Mouse (Mus musculus): ENCODE data around the gene Rbm5. TPM values are rescaled to one million over a fixed set of nuclear protein-coding genes. Genes with fewer than 3 reads are reported as not detected.

The Rbm5 gene
- 100 to 1,000 TPM; 122 to 155 TPM for total RNA-seq (2021)

GRCm38 (mm10) chr9:107770374-107771290 lies at the start of gene Rbm5:
Gene Rbm5, minus strand, starts transcription at chr9:107770996.
- intact Hi-C loops (cut with DNase I): no loop called here
- DNase-seq (ENCODE audit: low spot score in 2 of 2): peak; percentile 94 to 98

- DNase-seq (ENCODE audit: low spot score in 2 of 2): no peak
- intact Hi-C loops (cut with DNase I): no loop called here
These were observed 41.3 kb upstream of the Rbm5 start for GRCm38 (mm10) chr9:107812132-107812531.

GRCm38 (mm10) chr9:107810985-107811384 lies 40.2 kb upstream of the Rbm5 start:
- intact Hi-C loops (cut with DNase I): no loop called here
- DNase-seq (ENCODE audit: low spot score in 2 of 2): no peak

GRCm38 (mm10) chr9:107791714-107792113 lies 20.9 kb upstream of the Rbm5 start:
- DNase-seq (ENCODE audit: low spot score in 2 of 2): no peak
- intact Hi-C loops (cut with DNase I): no loop called here

- intact Hi-C loops (cut with DNase I): no loop called here
These were observed 11.9 kb upstream of the Rbm5 start for GRCm38 (mm10) chr9:107782536-107783203.

GRCm38 (mm10) chr9:107776809-107777208 lies 6.0 kb upstream of the Rbm5 start:
- no peak for DNase-seq (ENCODE audit: low spot score in 2 of 2)
- intact Hi-C loops (cut with DNase I): no loop called here

More at GRCm38 (mm10) chr9:107782536-107783203, 11.9 kb upstream of the Rbm5 start:
- peak in 1 of 2 experiments; percentile 69 for DNase-seq (ENCODE audit: low spot score in 2 of 2)

- no peak for DNase-seq (ENCODE audit: low spot score in 2 of 2)
- intact Hi-C loops (cut with DNase I): no loop called here
These were observed 3.6 kb upstream of the Rbm5 start for GRCm38 (mm10) chr9:107774411-107774810.

GRCm38 (mm10) chr9:107771782-107772181 lies 986 bp upstream of the Rbm5 start:
- no peak for DNase-seq (ENCODE audit: low spot score in 2 of 2)
- intact Hi-C loops (cut with DNase I): no loop called here

- intact Hi-C loops (cut with DNase I): no loop called here
- DNase-seq (ENCODE audit: low spot score in 2 of 2): no peak
These were observed 791 bp downstream of the Rbm5 start for GRCm38 (mm10) chr9:107770037-107770373.

GRCm38 (mm10) chr9:107769445-107770000 lies 1.3 kb downstream of the Rbm5 start:
- intact Hi-C loops (cut with DNase I): no loop called here
- DNase-seq (ENCODE audit: low spot score in 2 of 2): no peak

- intact Hi-C loops (cut with DNase I): no loop called here
- DNase-seq (ENCODE audit: low spot score in 2 of 2): no peak
These were observed 1.9 kb downstream of the Rbm5 start for GRCm38 (mm10) chr9:107768851-107769250.

GRCm38 (mm10) chr9:107759593-107759992 lies 11.2 kb downstream of the Rbm5 start:
- intact Hi-C loops (cut with DNase I): no loop called here
- no peak for DNase-seq (ENCODE audit: low spot score in 2 of 2)

GRCm38 (mm10) chr9:107750378-107750777 lies 20.4 kb downstream of the Rbm5 start:
- intact Hi-C loops (cut with DNase I): no loop called here
- no peak for DNase-seq (ENCODE audit: low spot score in 2 of 2)

GRCm38 (mm10) chr9:107748063-107748462 lies 22.7 kb downstream of the Rbm5 start:
- intact Hi-C loops (cut with DNase I): no loop called here

GRCm38 (mm10) chr9:107747310-107747709 lies 23.5 kb downstream of the Rbm5 start:
- intact Hi-C loops (cut with DNase I): no loop called here
- DNase-seq (ENCODE audit: low spot score in 2 of 2): no peak

More at GRCm38 (mm10) chr9:107748063-107748462, 22.7 kb downstream of the Rbm5 start:
- no peak for DNase-seq (ENCODE audit: low spot score in 2 of 2)

- intact Hi-C loops (cut with DNase I): no loop called here
- DNase-seq (ENCODE audit: low spot score in 2 of 2): no peak
These were observed 24.1 kb downstream of the Rbm5 start for GRCm38 (mm10) chr9:107746679-107747078.

GRCm38 (mm10) chr9:107744061-107744460 lies 26.7 kb downstream of the Rbm5 start:
- no peak for DNase-seq (ENCODE audit: low spot score in 2 of 2)
- intact Hi-C loops (cut with DNase I): no loop called here

GRCm38 (mm10) chr9:107738841-107739202 lies 32.0 kb downstream of the Rbm5 start:
- peak; percentile 32 to 42 for DNase-seq (ENCODE audit: low spot score in 2 of 2)
- intact Hi-C loops (cut with DNase I): loop anchor here (1.0 to 5.0 kb wide), 3 partner anchors 54 to 137 kb away; no protein-coding TSS in a partner anchor

- DNase-seq (ENCODE audit: low spot score in 2 of 2): peak; percentile 90 to 93
- intact Hi-C loops (cut with DNase I): loop anchor here (1.0 to 5.0 kb wide), 3 partner anchors 53 to 136 kb away; no protein-coding TSS in a partner anchor
These were observed 32.6 kb downstream of the Rbm5 start for GRCm38 (mm10) chr9:107738020-107738840.

GRCm38 (mm10) chr9:107736185-107736485 lies 34.7 kb downstream of the Rbm5 start:
- DNase-seq (ENCODE audit: low spot score in 2 of 2): no peak
- intact Hi-C loops (cut with DNase I): loop anchor here (5.0 kb wide), 2 partner anchors 89 to 134 kb away; no protein-coding TSS in a partner anchor
